Mouse (Mus musculus): ENCODE data around the gene Galnt4. TPM values are rescaled to one million over a fixed set of nuclear protein-coding genes. Genes with fewer than 3 reads are reported as not detected.

Gene Galnt4
- polyA plus RNA-seq, 1 experiment from 2014 or later = 5.4 TPM

GRCm38 (mm10) chr10:99116650-99117615 is 9.0 kb downstream of the Galnt4 start:
- H3K36me3 ChIP-seq (replicated peaks) = no peaks in the 10 kb centered on the region
- 88% methylated on average over 16 of the region's 16 CpGs for WGBS
- H3K27me3 ChIP-seq (replicated peaks; ENCODE audit: low read depth, poor library complexity, severe bottlenecking) = no peaks in the 10 kb centered on the region
- no peak overlapping the region for H3K4me3 ChIP-seq
- no peaks in the 10 kb centered on the region for H3K9me3 ChIP-seq
- H3K27ac ChIP-seq (replicated peaks) = no peak overlapping the region; the same call in 1 of the 2 replicates
- no peak for DNase-seq (ENCODE audit: low spot score)
- peaks cover 42% of the 10 kb centered on the region for H3K4me1 ChIP-seq

- Histone ChIP-seq H3K27me3 (replicated peaks; ENCODE audit: low read depth, poor library complexity, severe bottlenecking) (no peaks in the 10 kb centered on the region), H3K4me3 (no peak overlapping the region), H3K36me3 (replicated peaks) (no peaks in the 10 kb centered on the region), H3K27ac (replicated peaks) (no peak overlapping the region), H3K9me3 (no peaks in the 10 kb centered on the region), H3K4me1 (peaks cover 42% of the 10 kb centered on the region)
- DNase-seq (ENCODE audit: low spot score) = no peak
- WGBS = 82% methylated on average over 10 of the region's 10 CpGs
These were observed 9.9 kb downstream of the Galnt4 start for GRCm38 (mm10) chr10:99117876-99118275.

DNA sequence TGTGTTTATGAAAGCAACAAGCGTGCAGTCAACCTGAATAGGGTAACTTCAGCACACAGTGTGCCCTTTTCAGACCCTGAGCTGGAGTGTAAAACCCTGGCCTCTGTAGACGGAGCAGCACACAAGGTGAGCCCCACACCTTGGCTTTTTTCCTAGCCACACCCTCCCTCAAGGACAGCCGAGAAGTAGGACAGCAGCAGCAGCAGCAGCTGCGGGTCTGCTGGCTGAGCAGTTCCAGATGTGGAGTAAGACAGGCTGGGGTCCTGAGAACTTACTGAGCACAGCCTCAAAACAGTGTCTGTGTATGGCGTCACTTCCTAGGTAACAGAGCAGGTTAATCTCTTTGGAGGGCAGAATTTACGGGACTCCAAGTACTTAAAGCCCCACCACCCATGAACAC is 10.7 kb downstream of the Galnt4 start:
- H3K36me3 ChIP-seq (replicated peaks) = no peaks in the 10 kb centered on the region
- peak; percentile 52 for DNase-seq (ENCODE audit: low spot score)
- H3K4me1 ChIP-seq = peaks cover 36% of the 10 kb centered on the region
- H3K9me3 ChIP-seq = no peaks in the 10 kb centered on the region
- 58% methylated on average over 6 of the region's 6 CpGs for WGBS
- no peaks in the 10 kb centered on the region for H3K27me3 ChIP-seq (replicated peaks; ENCODE audit: low read depth, poor library complexity, severe bottlenecking)
- no peak overlapping the region for H3K27ac ChIP-seq (replicated peaks)
- H3K4me3 ChIP-seq = no peak overlapping the region

- no peak overlapping the region for H3K4me3 ChIP-seq
- H3K4me1 ChIP-seq = peaks cover 34% of the 10 kb centered on the region
- H3K36me3 ChIP-seq (replicated peaks) = no peaks in the 10 kb centered on the region
- H3K9me3 ChIP-seq = no peaks in the 10 kb centered on the region
- no peak for DNase-seq (ENCODE audit: low spot score)
- WGBS = 89% methylated on average over 4 of the region's 4 CpGs
- no peaks in the 10 kb centered on the region for H3K27me3 ChIP-seq (replicated peaks; ENCODE audit: low read depth, poor library complexity, severe bottlenecking)
- no peak overlapping the region for H3K27ac ChIP-seq (replicated peaks)
These were observed 11.5 kb downstream of the Galnt4 start for GRCm38 (mm10) chr10:99119471-99119870.

- Histone ChIP-seq H3K9me3 (no peaks in the 10 kb centered on the region), H3K36me3 (replicated peaks) (peaks cover 46% of the 10 kb centered on the region), H3K27me3 (replicated peaks; ENCODE audit: low read depth, poor library complexity, severe bottlenecking) (no peaks in the 10 kb centered on the region), H3K27ac (replicated peaks) (no peak within 1 kb of the TSS), H3K4me1 (peaks cover 4% of the 10 kb centered on the region; the same call in 1 of the 2 replicates), H3K4me3 (no peak within 1 kb of the TSS)
- 85% methylated on average over 4 of the region's 4 CpGs for WGBS
- DNase-seq (ENCODE audit: low spot score) = no peak
These were observed 18.3 kb downstream of the Galnt4 start, which contains the start of gene Phxr2 for GRCm38 (mm10) chr10:99126225-99126624. TSS of gene Phxr2 (minus strand) at chr10:99126325.

- 94% methylated on average over 14 of the region's 14 CpGs for WGBS
- Histone ChIP-seq H3K9me3 (no peaks in the 10 kb centered on the region), H3K36me3 (replicated peaks) (peaks cover 53% of the 10 kb centered on the region), H3K4me1 (peaks cover 4% of the 10 kb centered on the region; the same call in 1 of the 2 replicates), H3K27ac (replicated peaks) (no peak overlapping the region), H3K27me3 (replicated peaks; ENCODE audit: low read depth, poor library complexity, severe bottlenecking) (no peaks in the 10 kb centered on the region), H3K4me3 (no peak overlapping the region)
- DNase-seq (ENCODE audit: low spot score) = no peak
These were observed 19.0 kb downstream of the Galnt4 start for GRCm38 (mm10) chr10:99126954-99127353.

DNA sequence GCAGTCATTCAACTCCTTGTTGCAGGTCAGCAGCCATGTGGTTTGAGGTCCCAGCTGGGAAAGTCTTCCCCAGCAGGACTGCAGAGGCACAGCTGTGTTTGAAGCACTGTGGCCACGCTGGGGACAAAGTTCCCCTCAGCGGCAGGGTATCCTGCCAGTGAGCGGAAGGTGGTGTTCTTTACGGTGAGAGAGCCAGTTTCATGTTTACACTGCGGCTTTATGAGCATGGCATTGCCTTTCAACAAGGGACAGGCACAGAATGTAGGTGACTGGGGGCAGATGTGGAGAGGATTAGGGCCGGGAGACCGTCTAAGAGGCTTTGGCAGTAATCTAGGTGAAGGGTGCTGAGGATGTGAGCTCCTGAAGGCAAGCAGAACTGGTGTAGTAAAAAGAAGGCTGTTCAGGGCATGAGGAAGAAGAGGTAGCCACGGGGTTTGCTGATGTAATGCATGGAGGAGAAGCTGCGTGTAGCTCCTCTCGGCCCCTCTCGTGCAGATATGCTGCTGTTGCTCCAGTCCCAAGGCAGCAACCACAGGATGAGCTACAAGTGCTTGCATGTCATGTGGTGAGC is 19.8 kb downstream of the Galnt4 start:
- no peaks in the 10 kb centered on the region for H3K9me3 ChIP-seq
- H3K36me3 ChIP-seq (replicated peaks) = peaks cover 61% of the 10 kb centered on the region
- H3K4me3 ChIP-seq = no peak overlapping the region
- no peak for DNase-seq (ENCODE audit: low spot score)
- WGBS = 84% methylated on average over 11 of the region's 11 CpGs
- H3K27me3 ChIP-seq (replicated peaks; ENCODE audit: low read depth, poor library complexity, severe bottlenecking) = no peaks in the 10 kb centered on the region
- no peak overlapping the region for H3K27ac ChIP-seq (replicated peaks)
- peaks cover 4% of the 10 kb centered on the region; the same call in 1 of the 2 replicates for H3K4me1 ChIP-seq

- Histone ChIP-seq H3K4me3 (no peak overlapping the region), H3K36me3 (replicated peaks) (peaks cover 74% of the 10 kb centered on the region), H3K27me3 (replicated peaks; ENCODE audit: low read depth, poor library complexity, severe bottlenecking) (no peaks in the 10 kb centered on the region), H3K9me3 (no peaks in the 10 kb centered on the region), H3K27ac (replicated peaks) (no peak overlapping the region), H3K4me1 (peaks cover 4% of the 10 kb centered on the region; the same call in 1 of the 2 replicates)
- 54% methylated on average over 6 of the region's 6 CpGs for WGBS
- DNase-seq (ENCODE audit: low spot score) = no peak
These were observed 22.7 kb downstream of the Galnt4 start for GRCm38 (mm10) chr10:99130611-99131010.

GRCm38 (mm10) chr10:99131298-99131697 is 23.3 kb downstream of the Galnt4 start:
- H3K27ac ChIP-seq (replicated peaks) = no peak overlapping the region

GRCm38 (mm10) chr10:99132189-99132588 is 24.2 kb downstream of the Galnt4 start:
- DNase-seq (ENCODE audit: low spot score) = no peak

More at GRCm38 (mm10) chr10:99131298-99131697, 23.3 kb downstream of the Galnt4 start:
- Histone ChIP-seq H3K9me3 (no peaks in the 10 kb centered on the region), H3K4me3 (no peak overlapping the region), H3K27me3 (replicated peaks; ENCODE audit: low read depth, poor library complexity, severe bottlenecking) (no peaks in the 10 kb centered on the region), H3K36me3 (replicated peaks) (peaks cover 76% of the 10 kb centered on the region), H3K4me1 (peaks cover 4% of the 10 kb centered on the region; the same call in 1 of the 2 replicates)
- no peak for DNase-seq (ENCODE audit: low spot score)
- WGBS = 72% methylated on average over 5 of the region's 5 CpGs

DNA sequence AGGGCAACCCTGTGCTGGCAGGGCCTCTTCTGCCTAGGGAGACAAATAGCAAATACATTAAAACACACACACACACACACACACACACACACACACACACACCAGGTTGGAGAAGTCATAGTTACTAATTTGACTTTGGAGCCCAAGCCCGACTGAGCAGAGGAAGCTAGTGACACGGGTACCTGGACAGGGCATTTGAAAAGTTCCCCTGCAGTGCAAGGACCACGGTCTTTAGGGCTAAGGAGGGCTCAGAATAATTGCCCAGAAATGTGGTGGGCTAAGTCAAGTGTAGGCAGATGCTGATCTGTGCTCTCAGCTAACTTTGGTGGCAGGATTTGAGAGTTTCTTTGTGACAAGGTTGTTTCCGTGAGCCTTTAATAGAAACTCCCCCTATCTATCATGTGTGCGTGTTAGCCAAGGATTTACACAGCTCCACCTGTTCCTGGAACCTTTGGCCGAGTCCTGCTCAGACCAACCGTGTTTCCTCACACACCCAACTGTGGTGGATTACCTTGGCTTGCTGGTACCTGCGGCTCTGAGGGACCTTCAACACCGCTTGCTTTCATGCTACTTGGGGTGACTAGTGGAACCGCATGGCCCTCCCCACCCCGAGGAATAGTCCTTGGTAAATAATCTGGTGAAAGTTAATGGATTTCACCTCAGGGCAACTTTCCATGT is 24.8 kb downstream of the Galnt4 start:
- H3K27ac ChIP-seq (replicated peaks) = no peak overlapping the region
- peaks cover 4% of the 10 kb centered on the region; the same call in 1 of the 2 replicates for H3K4me1 ChIP-seq
- no peaks in the 10 kb centered on the region for H3K9me3 ChIP-seq
- no peak overlapping the region for H3K4me3 ChIP-seq
- no peak for DNase-seq (ENCODE audit: low spot score)
- H3K27me3 ChIP-seq (replicated peaks; ENCODE audit: low read depth, poor library complexity, severe bottlenecking) = no peaks in the 10 kb centered on the region
- H3K36me3 ChIP-seq (replicated peaks) = peaks cover 73% of the 10 kb centered on the region
- WGBS = 92% methylated on average over 11 of the region's 11 CpGs

More at GRCm38 (mm10) chr10:99132189-99132588, 24.2 kb downstream of the Galnt4 start:
- Histone ChIP-seq H3K36me3 (replicated peaks) (peaks cover 76% of the 10 kb centered on the region), H3K4me1 (peaks cover 4% of the 10 kb centered on the region; the same call in 1 of the 2 replicates), H3K27me3 (replicated peaks; ENCODE audit: low read depth, poor library complexity, severe bottlenecking) (no peaks in the 10 kb centered on the region), H3K27ac (replicated peaks) (no peak overlapping the region), H3K4me3 (no peak overlapping the region), H3K9me3 (no peaks in the 10 kb centered on the region)
- WGBS = 82% methylated on average over 6 of the region's 6 CpGs

GRCm38 (mm10) chr10:99133321-99133875 is 25.4 kb downstream of the Galnt4 start:
- H3K27ac ChIP-seq (replicated peaks) = no peak overlapping the region
- DNase-seq (ENCODE audit: low spot score) = no peak
- no peak overlapping the region for H3K4me3 ChIP-seq
- H3K27me3 ChIP-seq (replicated peaks; ENCODE audit: low read depth, poor library complexity, severe bottlenecking) = no peaks in the 10 kb centered on the region
- 93% methylated on average over 16 of the region's 16 CpGs for WGBS
- H3K9me3 ChIP-seq = no peaks in the 10 kb centered on the region
- peaks cover 4% of the 10 kb centered on the region; the same call in 1 of the 2 replicates for H3K4me1 ChIP-seq
- H3K36me3 ChIP-seq (replicated peaks) = peaks cover 68% of the 10 kb centered on the region

Measured in embryonic facial prominence, embryonic 10.5 days (tissue).